Mouse (Mus musculus): ENCODE measurements at regions not wholly inside any gene's neighbourhood (a gene's known extent, or its start where the extent isn't known, plus 50 kb on each side); places are given as distances from the start of the nearest gene placed in this dataset.

- no peak for TF ChIP-seq POLR2A (IDR thresholded peaks at IDR 0.05; ENCODE audit: insufficient read depth, low read length)
- no peak for TF ChIP-seq CTCF (IDR thresholded peaks at IDR 0.05; ENCODE audit: low read depth, low read length)
Measured at GRCm38 (mm10) chr1:76466562-76466961, 920.5 kb downstream of the Slc4a3 start.
